Mouse (Mus musculus) spleen, postnatal 4 days (tissue): ENCODE results near the gene Pla1a.
"Not testable (repeated sequence)": the region's sequence is repeated elsewhere in the genome, so short reads cannot be mapped to it uniquely, and the experiment has no call there.

Source experiments
- DNase-seq, 2 experiments: peaks; one replicate each; pipeline ENCODE4 v3.0.0; 2022; ENCODE audit warnings: low spot score in 2 of 2

Pla1a gene

DNA sequence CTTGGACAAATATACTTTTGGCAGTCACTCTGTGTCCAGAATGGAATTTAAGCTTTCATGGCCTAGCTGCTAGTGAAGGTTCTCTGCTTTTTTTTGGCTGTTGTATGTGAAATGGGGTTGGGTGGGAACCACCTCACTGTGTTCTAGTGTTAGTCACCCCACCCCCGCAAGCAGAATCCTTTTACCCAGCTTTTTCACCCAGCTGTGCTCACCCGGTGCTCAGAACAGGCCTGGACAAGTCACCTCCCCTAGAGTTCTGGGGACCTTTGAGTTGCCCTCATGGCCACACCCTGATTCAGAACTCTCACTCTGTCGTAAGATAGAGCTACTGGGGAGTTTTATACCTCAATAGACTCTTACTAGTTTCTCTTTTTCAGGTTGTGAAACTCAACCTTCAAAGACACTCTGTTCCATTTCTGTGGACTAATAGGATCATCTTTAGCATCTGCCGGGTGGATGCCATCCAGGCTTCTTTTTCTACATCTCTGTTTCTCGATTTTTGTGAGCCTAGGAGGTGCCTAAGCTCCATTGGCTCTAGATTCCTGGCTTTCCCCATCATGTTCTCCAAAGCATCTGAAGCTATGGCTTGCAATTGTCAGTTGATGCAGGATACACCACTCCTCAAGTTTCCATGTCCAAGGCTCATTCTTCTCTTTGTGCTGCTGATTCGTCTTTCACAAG is 25.8 kb upstream of the Pla1a start:
- DNase-seq = no peak

DNA sequence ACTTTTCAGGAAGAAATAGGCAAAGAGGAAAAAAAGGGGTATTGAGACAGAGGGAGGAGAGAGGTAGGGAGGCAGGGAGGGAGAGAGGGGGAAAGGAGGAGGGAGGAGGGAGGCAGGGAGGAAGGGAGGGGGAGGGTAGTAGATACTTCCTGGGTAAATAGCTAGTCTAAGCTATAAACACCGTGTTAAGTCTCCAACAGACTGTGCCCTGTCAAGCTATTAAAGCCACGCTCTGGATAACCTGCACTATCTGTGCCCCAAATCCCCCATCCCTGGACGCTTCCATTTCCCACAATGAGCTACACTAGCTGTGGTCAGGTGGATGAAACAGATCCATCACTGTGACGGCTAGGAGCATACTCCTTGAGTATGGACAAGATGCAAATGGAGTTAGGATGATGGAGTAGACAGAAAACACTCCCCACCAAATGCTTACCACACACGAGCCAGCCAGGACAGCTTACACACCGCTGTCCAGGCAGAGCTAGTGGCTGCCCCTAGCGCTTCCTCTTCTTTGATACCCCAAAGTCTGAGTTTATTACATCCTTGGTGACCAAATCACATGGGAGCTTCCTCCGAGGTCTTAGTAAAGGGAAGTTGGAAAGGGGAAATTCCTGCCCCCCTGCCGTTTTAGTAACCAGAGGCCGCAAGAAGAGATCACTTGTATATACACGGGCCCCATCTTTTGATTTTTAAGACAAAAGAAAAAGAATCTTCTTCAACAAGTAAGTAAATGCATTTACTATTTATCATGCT is 24.0 kb upstream of the Pla1a start:
- DNase-seq = no peak

DNA sequence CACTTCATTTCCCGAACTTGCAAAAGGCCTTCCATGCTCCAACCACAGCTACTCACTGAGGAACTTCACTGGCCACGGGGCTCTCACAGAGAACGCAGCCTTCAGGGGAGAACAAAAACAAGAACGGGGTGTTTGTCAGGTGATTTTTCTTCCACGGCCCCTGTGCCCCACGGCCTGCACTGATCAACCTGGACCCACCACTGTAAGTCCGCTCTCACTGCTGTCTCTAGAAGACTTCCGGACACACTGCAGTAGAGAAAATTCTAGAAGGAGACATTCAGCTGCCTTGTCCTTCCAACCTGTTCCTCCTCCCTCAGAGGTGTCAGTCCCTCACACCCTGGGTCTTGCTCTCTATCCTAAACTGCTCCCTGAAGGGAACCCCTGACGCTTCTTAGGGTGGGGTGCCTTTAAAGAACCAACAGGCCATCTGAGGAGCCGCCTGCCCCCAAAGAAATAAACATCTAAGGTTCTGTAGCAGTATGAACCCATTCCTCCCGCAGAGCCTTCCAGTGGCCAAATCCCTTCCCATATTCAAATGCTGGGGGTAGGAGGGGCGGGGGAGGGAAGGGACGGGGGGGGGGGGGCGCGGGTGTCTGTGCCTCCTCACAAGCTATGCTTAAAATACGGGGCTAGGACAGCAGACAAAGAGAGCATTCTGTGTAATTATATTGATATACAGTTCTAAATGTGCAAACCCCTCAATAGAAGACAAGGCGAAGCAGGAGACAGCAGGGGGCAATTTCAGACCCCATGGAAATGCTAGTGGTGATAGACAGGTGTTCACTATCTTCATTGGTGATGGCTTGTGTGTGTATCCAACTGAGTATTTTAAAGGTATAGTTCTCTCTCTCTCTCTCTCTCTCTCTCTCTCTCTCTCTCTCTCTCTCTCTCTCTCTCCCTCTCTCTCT is 22.8 kb upstream of the Pla1a start, which contains the start of gene Cd80:
Gene Cd80 (plus strand): TSS at position 51 of the 908 bp plus-strand sequence.
- no peak for DNase-seq

DNA sequence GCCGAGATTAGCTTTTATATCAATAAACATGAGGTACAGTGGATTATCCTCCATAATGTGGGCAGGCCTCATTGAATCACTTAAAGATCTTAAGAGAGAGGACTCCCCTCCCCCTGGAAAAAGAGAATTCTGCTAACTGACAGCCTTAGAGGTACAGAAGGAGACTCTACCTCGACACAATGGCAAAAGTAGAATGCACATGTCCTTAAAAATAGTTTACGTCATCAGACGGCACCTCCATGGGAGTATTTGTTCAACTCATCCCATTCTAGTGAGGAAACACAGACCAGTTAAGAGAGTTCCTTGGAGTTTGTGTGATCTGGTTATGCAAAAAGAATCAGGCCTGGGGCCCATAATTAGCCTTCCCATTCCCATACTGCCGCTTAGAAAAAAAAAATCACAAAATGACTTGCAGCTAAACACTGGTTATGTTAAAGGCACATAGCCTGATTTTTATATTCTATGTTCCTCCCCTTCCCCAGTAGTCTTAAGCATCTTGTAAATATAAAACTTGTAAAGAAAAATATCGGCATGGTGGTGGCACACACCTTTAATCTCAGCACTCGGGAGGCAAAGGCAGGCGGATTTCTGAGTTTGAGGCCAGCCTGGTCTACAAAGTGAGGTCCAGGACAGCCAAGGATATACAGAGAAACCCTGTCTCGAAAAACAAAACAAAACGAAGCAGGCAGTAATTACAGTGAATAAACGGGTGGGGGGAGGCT is 21.7 kb upstream of the Pla1a start:
- no peak for DNase-seq

DNA sequence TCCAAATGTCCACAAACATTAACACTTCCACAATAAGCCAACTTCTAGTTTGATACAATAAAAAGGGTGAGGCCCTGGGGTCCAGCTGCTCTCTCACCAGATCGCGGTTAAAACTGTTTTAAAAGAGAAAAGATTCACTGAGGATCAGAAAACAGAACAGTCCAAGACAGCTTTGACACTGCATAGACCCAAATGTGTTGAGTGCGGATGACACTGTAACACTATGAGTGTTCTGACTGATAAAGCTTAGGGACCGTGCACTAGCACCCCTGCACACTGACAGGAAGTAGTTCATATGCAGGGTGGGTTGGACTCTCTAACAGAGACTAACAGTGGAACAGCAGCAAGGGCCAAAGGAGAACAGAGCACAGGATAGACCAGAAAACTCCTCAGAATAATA is 21.0 kb upstream of the Pla1a start:
- DNase-seq = no peak

DNA sequence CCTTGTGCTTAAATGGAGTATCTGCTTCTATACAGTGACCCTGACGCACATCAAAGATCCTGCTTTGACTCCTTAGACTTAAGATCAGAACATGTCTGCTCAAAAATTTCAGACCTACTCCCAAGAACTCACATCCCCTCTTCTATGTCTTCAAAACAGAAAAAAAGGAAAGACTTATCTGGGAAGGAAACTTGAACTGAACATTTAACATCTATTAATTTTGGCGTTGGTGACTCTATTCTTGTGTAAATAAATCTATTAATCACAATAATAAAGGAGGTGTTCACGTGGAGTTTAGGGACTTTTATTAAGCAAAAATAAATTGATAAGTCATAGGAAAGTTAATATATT is 20.2 kb upstream of the Pla1a start:
- no peak for DNase-seq

DNA sequence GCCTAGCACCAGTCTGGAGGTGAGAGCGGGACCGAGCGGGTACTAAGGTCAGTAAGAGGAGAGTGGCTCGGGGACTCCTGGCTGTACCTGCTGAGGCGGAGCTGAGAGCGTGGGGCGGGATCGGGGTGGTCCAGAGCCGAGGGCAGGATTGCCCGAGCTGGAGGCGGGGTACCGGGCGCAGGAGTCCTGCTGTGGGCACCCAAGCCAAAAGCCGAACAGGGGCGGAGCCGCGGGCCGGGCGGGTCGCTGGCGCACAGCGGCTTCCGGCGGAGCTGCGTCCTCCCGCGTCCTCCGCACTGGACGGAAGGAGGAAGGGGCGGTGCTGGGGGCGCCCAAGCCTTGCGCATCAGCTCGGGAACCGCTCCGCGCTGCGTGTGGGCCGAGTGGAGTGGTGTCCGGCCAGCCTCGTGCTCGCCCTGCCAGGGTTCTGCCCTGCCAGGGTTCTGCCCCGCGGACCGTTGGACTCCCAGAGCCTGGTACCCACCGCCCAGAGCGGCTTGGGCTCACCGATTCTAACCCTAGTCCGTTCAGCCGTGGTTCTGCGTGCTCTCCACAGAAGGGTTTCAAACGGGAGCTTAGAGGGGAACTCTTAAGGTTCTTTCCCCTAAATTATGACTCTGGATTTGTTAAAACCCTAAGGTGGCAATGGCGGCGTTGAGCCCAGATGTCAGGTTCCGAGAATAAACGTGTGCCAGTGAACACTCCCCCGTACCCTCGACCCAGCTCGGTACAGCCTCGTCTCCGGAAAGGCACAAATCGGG is 19.7 kb upstream of the Pla1a start, which contains the start of gene Adprh:
Gene Adprh (minus strand): TSS at position 262 of the 761 bp plus-strand sequence.
- DNase-seq = peak; percentile 89 to 94

DNA sequence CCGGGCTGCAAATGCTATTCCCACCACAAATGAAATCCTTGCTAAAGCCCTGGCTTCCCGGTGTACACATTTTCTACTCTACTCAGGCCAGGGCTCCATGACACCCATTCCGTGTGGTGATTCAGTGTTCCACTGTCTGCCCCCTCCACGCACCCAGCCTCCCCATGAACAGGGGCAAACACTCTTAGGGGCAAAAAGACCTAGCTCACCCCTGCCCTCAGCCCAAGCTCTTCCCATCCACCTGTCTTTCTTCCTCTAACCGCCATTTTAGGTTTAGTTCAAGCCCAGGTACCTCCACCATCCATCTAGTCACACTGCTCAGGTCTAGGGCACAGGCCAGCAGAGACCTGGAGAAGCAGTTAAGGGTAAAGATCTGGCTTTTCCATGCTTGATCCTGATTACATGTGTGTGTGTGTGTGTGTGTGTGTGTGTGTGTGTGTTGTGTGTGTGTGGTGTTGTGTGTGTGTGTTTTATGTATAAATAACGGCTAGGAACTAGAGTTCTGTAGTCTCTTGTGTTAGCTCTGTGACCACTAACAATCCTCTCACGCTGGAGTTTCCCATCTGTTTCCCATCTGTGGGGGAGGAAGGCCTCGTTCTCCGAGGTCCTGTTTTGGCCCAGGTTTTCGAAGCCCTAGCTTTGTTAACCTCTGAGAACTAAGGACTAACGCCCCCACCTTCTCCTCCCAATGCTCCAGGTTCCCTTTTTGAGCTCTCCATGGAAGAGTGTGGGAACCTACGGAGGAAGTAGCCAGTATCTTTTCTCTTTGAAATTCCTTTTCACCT is 18.7 kb upstream of the Pla1a start:
- DNase-seq = no peak

DNA sequence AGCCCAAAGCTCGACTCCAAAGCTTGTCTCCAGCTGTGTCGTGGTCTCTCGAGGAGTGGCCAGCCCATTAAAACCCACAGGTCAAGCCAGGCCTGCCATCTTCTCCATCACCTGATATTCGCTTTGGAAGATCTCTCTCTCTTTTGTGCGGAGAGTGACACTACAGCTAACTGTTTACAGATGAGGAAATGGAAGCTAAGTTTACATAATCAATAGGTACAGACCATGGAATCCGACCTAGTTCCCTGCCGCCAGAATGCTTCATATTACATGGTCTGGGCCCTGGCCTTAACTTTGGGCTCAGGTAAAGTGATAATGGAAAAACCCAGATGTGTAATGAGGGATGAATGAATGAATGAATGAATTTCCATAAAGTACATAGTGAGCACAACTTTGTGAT is 17.8 kb upstream of the Pla1a start:
- DNase-seq = no peak

DNA sequence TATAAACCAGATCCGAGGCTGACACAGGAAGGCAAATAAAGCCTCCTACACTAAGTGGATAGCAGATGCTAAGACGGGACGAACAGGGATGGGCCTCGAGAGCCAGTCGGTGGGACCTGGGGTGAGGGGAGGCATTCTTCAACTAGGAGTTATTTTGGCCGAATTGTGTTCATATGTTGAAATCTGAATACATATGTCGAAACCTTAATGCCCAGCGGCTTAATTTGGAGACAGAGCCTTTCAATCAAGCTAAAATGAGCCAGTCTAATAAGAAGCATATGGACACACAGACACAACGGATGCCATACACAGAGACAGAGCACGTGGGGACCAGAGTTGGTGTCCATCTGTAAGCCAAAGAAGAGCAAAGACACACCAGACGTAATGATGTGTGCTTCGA is 15.5 kb upstream of the Pla1a start:
- DNase-seq = no peak

DNA sequence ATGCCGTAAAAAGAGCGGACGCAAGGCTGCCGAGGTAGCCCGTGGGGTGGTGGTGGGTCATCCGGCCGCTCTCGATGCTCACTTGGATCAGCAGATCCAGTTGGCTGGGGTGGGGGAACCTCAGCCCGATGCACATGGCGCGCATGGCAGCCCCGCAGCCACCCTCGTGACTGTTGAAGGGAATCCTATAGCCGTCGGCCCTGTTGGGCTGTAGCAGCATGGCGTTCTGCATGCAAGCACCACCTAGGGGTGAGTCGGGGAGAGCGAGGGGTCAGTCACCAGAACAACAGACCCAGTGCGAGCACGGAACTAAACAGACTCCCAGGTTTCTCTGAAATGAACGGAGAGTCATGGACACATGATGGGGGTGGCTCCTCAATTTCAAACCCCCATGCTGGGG is 14.4 kb upstream of the Pla1a start:
- DNase-seq = no peak

DNA sequence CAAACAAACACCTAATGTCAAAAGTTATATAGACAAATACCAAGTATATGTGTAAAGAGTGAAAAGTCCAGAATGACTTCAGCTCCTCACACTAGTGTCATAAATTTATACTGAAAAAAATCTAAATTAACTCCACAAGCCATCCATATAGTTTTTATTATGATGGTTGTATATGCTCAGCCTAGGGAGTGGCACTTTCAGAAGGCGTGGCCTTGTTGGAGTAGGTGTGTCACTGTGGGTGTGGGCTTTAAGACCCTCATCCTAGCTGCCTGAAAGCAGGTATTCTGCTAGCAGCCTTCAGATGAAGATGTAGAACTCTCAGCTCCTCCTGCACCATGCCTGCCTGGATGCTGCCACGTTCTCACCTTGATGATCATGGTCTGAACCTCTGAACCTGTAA is 13.2 kb upstream of the Pla1a start:
- DNase-seq = not testable (repeated sequence)

DNA sequence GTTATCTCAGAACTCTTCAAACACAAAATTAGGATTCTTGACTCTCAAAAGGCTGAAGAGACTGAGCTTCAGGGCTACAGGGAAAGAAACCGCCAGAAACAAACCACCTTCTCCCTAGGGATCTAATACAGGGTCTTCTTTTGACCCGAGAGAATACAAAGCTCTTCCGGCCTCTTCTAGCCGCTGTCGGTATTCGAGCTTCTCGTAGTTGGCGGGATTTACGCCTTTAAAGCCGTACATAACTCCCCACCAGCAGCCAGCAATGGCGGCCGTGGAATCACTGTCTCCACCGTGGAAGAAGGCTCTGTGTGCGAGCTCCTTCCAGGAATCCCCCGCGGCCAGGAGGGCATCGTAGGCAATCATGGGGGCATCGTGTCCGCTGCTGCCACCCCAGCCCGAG is 12.6 kb upstream of the Pla1a start:
- DNase-seq = no peak

DNA sequence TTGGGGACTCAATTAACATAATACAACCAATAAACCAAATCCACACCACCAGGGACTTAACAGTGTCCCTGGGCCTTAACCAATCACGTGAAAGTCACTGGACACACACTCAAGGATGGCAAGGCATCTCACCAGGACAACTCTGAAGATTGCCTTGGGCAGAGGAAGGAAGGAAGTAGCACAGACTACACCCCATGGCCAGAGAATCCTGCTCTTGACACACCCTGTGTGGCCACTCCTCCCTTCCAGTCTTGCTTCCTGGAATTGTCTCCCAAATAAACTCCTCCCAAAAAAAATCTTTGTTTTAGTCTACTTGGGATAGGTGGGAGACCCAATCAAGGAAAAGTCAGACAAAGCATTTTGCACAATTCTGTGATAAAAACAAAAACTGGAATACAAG is 12.1 kb upstream of the Pla1a start:
- no peak for DNase-seq

DNA sequence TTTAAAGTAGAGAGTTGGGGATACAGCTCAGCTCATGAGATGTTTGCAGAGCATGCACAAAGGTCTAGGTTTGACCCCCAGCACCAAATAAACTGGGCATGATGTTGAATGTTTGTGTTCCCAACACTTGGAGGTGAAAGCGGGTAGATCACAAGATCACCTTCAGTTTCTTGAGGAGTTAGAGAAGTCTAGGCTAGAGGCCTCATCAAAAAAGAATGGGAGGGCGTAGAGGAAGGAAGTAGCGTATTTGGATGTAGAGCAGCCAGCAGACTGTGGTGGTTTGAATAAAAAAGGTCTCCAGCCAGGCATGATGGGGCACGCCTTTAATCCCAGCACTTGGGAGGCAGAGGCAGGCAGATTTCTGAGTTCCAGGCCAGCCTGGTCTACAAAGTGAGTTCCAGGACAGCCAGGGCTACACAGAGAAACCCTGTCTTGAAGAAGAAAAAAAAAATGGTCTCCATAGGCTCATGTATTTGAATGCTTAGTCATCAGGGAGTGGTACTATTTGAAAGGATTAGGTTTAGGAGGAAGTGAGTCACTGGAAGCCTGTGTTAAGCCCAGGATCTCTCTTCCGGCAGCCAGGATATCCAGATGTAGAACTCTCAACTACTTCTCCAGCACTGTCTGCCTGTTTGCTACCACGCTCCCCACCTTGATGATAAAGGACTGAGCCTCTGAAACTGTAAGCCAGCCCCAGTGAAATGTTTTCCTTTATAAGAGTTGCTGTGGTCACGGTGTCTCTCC is 10.9 kb upstream of the Pla1a start:
- DNase-seq = no peak

DNA sequence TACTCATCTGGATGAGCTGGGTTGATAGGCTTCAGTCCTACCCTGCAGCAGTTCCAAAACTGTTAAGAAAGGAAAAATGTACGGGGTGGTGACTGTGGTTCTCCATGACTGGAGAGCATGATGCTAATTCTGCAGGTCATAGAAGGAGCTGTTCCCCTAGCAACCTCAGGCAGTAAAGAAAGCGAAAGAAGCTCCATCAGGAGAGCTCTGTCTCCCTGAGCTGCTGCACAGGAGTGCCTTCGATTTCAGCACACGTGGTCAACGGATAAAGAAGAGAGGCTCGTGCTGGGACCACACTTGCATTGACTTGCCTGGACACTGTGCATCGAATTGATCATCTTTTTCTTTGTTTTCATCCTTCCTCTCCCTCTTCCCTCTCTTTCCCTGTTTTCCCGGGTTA is 9.3 kb upstream of the Pla1a start:
- DNase-seq = no peak

DNA sequence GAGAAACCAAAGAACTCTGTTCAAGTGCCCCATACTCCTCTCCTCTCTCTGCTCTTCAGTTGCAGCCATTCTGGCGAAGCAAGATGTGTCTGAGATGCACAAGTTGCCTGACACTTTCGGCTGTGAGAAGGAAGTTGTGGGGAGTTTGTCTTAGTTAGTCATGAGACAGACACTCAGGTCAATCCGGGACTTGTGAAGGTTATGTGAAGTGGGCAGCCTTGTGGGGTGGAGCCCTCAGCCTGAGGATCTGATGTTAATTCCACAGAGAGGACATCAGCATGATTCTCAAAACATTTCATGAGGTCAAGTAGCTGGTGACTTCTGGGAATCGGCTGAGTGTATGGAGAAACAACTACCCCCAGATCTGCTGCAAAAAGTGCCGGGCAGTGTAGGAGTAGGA is 8.7 kb upstream of the Pla1a start:
- DNase-seq = no peak

DNA sequence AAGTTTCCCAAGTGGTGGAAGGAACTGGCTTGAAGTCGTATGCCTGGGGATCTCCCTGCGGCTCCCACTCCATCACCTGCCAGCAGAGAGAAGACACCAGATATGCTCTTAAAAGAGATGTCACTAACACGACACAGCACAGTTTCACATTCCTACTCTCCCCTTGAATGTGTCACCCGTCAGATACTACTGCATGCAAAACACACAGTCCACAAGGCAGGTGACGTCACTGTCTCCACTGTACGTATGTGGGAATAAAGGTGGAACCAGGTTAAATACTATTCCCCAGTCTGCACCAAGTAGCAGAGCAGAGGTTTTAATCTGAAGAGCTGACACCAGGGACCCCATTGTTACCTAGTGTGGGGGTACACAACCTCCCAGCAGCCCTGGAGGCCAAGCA is 7.5 kb upstream of the Pla1a start:
- DNase-seq = no peak

DNA sequence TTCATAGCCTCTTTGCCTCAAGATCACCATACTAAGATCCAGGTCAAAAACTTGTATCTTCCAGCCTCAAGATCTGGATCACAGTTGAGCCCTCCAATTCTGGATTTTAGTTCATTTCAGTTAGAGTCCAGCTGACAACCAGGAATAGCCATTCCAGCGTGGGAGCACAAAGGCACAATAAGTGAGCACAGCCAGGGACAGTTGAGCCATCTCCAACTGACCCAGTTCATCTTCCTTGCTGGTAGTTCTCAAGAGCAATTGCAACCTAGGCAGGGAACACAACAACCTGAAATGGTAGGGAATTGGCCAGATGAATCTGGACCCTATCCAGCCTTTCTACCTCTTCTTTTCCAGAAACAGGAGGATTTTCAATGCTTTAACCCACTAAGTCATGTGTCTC is 6.2 kb upstream of the Pla1a start:
- DNase-seq = no peak
